Mouse (Mus musculus) thymus, postnatal 14 days (tissue): ENCODE data around the gene Sec14l5.
A peak's percentile ranks its signal among the peaks of the same experiment; 100 is the strongest.

Experiments used
- DNase-seq: peaks from one replicate; pipeline ENCODE4 v3.0.0; 2021

Sec14l5 gene

GRCm38 (mm10) chr16:5147037-5147385 is at the start of gene Sec14l5:
Gene Sec14l5 (plus strand): TSS chr16:5147109.
- DNase-seq: no peak

GRCm38 (mm10) chr16:5101000-5101399 is 45.9 kb upstream of the Sec14l5 start:
- no peak for DNase-seq

- DNase-seq: no peak
These were observed 37.0 kb upstream of the Sec14l5 start for GRCm38 (mm10) chr16:5109877-5110276.

- no peak for DNase-seq
These were observed 35.9 kb upstream of the Sec14l5 start for GRCm38 (mm10) chr16:5111021-5111420.

GRCm38 (mm10) chr16:5113002-5113550 is 33.8 kb upstream of the Sec14l5 start:
- no peak for DNase-seq

GRCm38 (mm10) chr16:5113582-5113981 is 33.3 kb upstream of the Sec14l5 start:
- DNase-seq: no peak

- no peak for DNase-seq
These were observed 27.5 kb upstream of the Sec14l5 start for GRCm38 (mm10) chr16:5119385-5119784.

GRCm38 (mm10) chr16:5119845-5120244 is 27.1 kb upstream of the Sec14l5 start:
- no peak for DNase-seq

GRCm38 (mm10) chr16:5123476-5123875 is 23.4 kb upstream of the Sec14l5 start:
- no peak for DNase-seq

- DNase-seq: no peak
These were observed 16.7 kb upstream of the Sec14l5 start for GRCm38 (mm10) chr16:5130196-5130595.

GRCm38 (mm10) chr16:5130766-5131165 is 16.1 kb upstream of the Sec14l5 start:
- no peak for DNase-seq

- DNase-seq: no peak
These were observed 15.5 kb upstream of the Sec14l5 start for GRCm38 (mm10) chr16:5131251-5131922.

- peak; percentile 4 for DNase-seq
These were observed 14.5 kb upstream of the Sec14l5 start, which contains the start of gene Ppl for GRCm38 (mm10) chr16:5132401-5132801. Gene Ppl (minus strand): TSS chr16:5132421.

- no peak for DNase-seq
These were observed 12.1 kb upstream of the Sec14l5 start for GRCm38 (mm10) chr16:5134623-5135330.

- no peak for DNase-seq
These were observed 11.2 kb upstream of the Sec14l5 start for GRCm38 (mm10) chr16:5135551-5136261.

GRCm38 (mm10) chr16:5136505-5136904 is 10.4 kb upstream of the Sec14l5 start:
- no peak for DNase-seq

- no peak for DNase-seq
These were observed 9.8 kb upstream of the Sec14l5 start for GRCm38 (mm10) chr16:5137006-5137540.

- no peak for DNase-seq
These were observed 7.2 kb upstream of the Sec14l5 start for GRCm38 (mm10) chr16:5139741-5140140.

- DNase-seq: peak; percentile 73
These were observed 1.3 kb upstream of the Sec14l5 start for GRCm38 (mm10) chr16:5145570-5145969.

- DNase-seq: peak; percentile 15
These were observed 407 bp upstream of the Sec14l5 start for GRCm38 (mm10) chr16:5146367-5147036.

- DNase-seq: no peak
These were observed 3.6 kb downstream of the Sec14l5 start for GRCm38 (mm10) chr16:5150544-5150943.

- no peak for DNase-seq
These were observed 6.6 kb downstream of the Sec14l5 start for GRCm38 (mm10) chr16:5153299-5154026.
